Mouse (Mus musculus): ENCODE results near the gene Ndrg3.
"Not testable (repeated sequence)": the region's sequence is repeated elsewhere in the genome, so short reads cannot be mapped to it uniquely, and the experiment has no call there.

Ndrg3 gene

GRCm38 (mm10) chr2:156937795-156938194 is 54.1 kb downstream of the Ndrg3 start:
- no peak for DNase-seq (ENCODE audit: low spot score)

- no peak for DNase-seq (ENCODE audit: low spot score)
Observed at GRCm38 (mm10) chr2:156935005-156935404, 56.9 kb downstream of the Ndrg3 start.

GRCm38 (mm10) chr2:156933426-156933825 is 58.4 kb downstream of the Ndrg3 start:
- DNase-seq (ENCODE audit: low spot score) = no peak

GRCm38 (mm10) chr2:156931421-156931820 is 60.4 kb downstream of the Ndrg3 start:
- DNase-seq (ENCODE audit: low spot score) = no peak

GRCm38 (mm10) chr2:156930549-156930948 is 61.3 kb downstream of the Ndrg3 start:
- no peak for DNase-seq (ENCODE audit: low spot score)

GRCm38 (mm10) chr2:156929519-156930120 is 62.2 kb downstream of the Ndrg3 start:
- no peak for DNase-seq (ENCODE audit: low spot score)

- DNase-seq (ENCODE audit: low spot score) = no peak
Observed at GRCm38 (mm10) chr2:156928606-156929005, 63.2 kb downstream of the Ndrg3 start.

GRCm38 (mm10) chr2:156927663-156928062 is 64.2 kb downstream of the Ndrg3 start:
- no peak for DNase-seq (ENCODE audit: low spot score)

GRCm38 (mm10) chr2:156925611-156926010 is 66.2 kb downstream of the Ndrg3 start:
- DNase-seq (ENCODE audit: low spot score) = not testable (repeated sequence)

GRCm38 (mm10) chr2:156925075-156925474 is 66.8 kb downstream of the Ndrg3 start:
- DNase-seq (ENCODE audit: low spot score) = not testable (repeated sequence)

GRCm38 (mm10) chr2:156924210-156924898 is 67.5 kb downstream of the Ndrg3 start:
- no peak for DNase-seq (ENCODE audit: low spot score)

- no peak for DNase-seq (ENCODE audit: low spot score)
Observed at GRCm38 (mm10) chr2:156923057-156923456, 68.8 kb downstream of the Ndrg3 start.

GRCm38 (mm10) chr2:156919796-156920195 is 72.1 kb downstream of the Ndrg3 start:
- no peak for DNase-seq (ENCODE audit: low spot score)

- not testable (repeated sequence) for DNase-seq (ENCODE audit: low spot score)
Observed at GRCm38 (mm10) chr2:156919191-156919590, 72.7 kb downstream of the Ndrg3 start.

GRCm38 (mm10) chr2:156918562-156918961 is 73.3 kb downstream of the Ndrg3 start:
- DNase-seq (ENCODE audit: low spot score) = no peak

- no peak for DNase-seq (ENCODE audit: low spot score)
Observed at GRCm38 (mm10) chr2:156916419-156917125, 75.3 kb downstream of the Ndrg3 start.

GRCm38 (mm10) chr2:156915559-156915958 is 76.3 kb downstream of the Ndrg3 start:
- DNase-seq (ENCODE audit: low spot score) = no peak

- no peak for DNase-seq (ENCODE audit: low spot score)
Observed at GRCm38 (mm10) chr2:156913191-156913590, 78.7 kb downstream of the Ndrg3 start.

GRCm38 (mm10) chr2:156905931-156906330 is 85.9 kb downstream of the Ndrg3 start:
- not testable (repeated sequence) for DNase-seq (ENCODE audit: low spot score)

GRCm38 (mm10) chr2:156904976-156905717 is 86.7 kb downstream of the Ndrg3 start:
- DNase-seq (ENCODE audit: low spot score) = peak; percentile 79

- no peak for DNase-seq (ENCODE audit: low spot score)
Observed at GRCm38 (mm10) chr2:156903367-156903766, 88.5 kb downstream of the Ndrg3 start.

GRCm38 (mm10) chr2:156902411-156902810 is 89.4 kb downstream of the Ndrg3 start:
- not testable (repeated sequence) for DNase-seq (ENCODE audit: low spot score)

All from embryo, embryonic 10.5 days (tissue).